Mouse (Mus musculus): ENCODE results near the gene Nfib.
"Not testable (repeated sequence)": the region's sequence is repeated elsewhere in the genome, so short reads cannot be mapped to it uniquely, and the experiment has no call there.

Nfib gene

DNA sequence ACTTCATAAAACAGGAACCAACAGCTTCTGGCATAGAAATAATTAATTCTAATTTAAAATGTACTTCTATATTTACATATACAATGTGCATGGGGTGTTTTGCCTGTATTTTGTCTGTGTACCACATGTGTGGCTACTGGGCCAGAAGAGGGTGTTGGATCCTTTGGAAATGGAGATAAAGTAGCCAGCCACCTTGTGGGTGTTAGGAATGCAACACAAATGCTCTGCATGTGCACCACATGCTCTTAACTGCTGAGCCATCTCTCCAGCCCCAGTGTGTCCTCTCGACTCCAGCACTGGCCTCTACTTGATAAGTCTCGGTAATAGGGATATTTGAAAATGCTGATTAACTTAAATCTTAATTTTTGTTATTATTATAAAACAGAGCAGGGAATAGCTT, 418.6 kb downstream of the Nfib start:
- no peak for DNase-seq

GRCm38 (mm10) chr4:82283536-82283935, 422.0 kb downstream of the Nfib start:
- no peak for DNase-seq

DNA sequence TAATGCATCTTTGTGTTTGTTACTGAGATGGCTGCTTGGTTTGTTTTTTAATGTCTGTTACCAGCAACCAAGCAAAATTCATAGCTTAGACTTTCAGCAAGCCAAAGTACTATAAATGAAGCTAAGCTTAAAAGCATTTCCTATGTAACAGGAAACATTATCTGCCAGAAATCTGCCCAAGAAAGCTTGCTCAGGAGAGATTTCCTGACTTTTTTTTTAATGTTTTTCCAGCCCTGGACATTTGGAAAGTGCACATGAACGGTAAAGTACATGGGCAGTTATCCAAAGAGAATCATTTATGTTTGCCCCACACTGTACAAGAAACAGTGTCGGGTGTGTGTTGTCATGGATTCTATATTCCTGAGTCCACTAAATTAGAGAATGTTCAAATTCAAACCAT, 429.6 kb downstream of the Nfib start:
- peak in 1 of 2 experiments; percentile 40 for DNase-seq

GRCm38 (mm10) chr4:82273049-82273754, 432.3 kb downstream of the Nfib start:
- no peak for DNase-seq

DNA sequence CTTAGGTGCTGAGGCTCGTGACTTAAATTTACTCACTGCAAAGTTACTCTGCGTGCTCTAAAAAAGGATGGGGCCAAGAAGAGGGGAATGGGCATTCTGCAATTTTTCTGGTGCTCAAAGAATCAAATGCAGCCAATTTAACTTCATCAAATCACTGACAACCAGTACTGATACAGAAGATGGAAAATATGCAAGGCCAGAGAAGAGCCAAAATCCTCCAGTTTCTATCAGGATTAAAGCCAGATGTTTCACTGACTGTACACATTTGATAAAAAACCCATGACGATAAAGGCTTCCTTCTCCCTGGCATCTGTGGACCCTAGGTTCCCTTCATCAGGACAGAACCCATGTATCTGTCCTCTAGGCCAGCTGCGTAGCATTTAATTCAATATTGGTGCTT, 433.5 kb downstream of the Nfib start:
- DNase-seq: no peak

- no peak for DNase-seq
Observed at GRCm38 (mm10) chr4:82271547-82271946, 434.0 kb downstream of the Nfib start.

- DNase-seq: no peak
Observed at GRCm38 (mm10) chr4:82267832-82268778, 437.4 kb downstream of the Nfib start.

DNA sequence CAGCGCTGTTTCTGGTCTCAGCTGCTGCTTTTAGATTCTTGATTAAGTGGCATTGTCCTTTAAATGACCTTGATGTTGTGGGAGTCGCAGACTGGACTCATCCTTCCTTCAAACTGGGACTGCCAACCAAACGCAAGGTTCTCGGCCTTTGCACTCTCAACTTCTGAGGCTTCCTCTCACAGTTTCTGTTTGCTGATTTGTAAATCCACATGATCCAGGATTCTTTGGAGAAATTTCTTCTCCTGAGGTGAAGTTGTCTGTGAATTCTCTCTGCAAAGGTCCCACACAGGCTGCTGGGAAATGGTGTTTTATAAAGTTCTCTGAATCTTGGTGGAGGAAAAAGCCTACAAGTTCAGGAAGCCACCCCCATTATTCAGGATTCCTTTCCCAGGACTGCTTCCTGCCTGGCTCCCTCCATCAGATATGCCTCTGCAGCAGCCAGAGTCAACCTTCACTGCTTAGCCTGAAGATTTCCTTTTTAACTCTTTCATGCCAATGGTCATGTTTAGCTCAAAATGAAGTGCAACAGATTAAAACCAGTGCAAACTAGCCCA, 439.4 kb downstream of the Nfib start:
- DNase-seq: no peak

DNA sequence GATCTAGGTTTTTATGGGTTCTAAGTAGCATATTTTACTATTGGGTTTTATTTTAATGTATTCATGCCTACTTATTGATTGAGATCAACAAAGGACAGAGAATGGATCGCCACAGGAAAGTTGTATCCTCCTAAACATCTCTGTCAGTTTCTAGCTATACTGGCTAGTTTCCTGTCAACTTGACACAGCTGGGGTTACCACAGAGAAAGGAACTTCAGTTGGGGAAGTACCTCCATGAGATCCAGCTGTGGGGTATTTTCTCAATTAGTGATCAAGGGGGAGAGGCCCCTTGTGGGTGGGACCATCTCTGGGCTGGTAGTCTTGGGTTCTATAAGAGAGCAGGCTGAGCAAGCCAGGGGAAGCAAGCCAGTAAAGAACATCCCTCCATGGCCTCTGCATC, 447.0 kb downstream of the Nfib start:
- not testable (repeated sequence) for DNase-seq

DNA sequence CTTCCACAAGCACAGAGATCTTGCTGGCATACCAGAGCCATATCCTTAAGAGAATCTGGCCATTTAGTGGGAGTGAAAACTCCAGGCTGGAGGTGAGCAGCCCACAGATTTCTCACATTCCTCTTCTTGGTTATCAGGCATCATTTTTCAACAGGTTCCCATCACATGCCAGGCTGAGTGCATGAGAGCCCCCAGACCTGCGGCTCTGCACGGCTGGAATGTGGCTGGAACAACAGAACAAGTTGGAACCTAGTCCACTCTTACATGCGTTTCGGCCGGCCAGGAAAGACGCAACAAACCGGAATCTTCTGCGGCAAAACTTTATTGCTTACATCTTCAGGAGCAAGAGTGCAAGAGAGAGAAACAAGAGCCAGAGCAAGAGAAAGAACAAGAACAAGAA, 453.5 kb downstream of the Nfib start:
- no peak for DNase-seq

GRCm38 (mm10) chr4:82250355-82250659, 455.2 kb downstream of the Nfib start:
- DNase-seq: no peak

DNA sequence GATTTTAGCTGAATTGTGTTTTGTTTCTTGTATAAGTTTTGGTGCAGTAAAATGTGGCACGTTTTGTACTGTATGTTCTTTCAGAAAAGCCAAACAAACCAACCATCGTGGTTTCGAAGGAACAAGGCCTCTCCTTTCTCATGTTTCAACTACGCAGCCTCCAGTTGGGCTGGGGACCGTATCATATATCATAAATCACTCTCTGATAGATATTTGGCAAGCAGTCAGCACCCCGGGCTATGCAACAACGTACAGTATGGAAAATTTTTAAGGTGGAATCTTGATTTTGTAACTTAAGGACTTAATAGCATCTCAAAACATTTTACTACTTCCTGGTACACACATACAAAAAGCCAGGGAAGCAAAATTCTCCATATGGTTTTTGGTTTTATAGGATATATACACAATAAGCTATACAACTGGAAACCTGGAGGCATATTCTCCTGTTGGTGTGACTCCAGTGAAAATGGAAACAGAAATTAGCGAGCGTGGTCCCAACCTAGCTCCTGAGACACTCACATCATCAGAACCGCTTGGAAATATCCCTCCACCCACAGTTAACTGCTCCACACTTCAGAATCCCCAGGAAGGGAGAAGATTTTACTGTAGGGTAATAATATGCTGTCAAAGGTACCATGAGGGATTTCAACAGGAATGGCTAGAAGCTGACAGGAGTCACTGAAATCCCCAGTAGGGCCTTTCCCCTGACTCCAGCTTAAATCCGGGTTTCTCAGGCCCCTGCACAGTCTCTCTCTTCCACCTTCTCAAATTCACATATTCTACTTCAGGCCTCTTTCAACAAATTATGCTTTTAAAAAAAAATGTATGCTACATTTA, 455.8 kb downstream of the Nfib start:
- DNase-seq: no peak

- DNase-seq: no peak
Observed at GRCm38 (mm10) chr4:82248961-82249360, 456.6 kb downstream of the Nfib start.

DNA sequence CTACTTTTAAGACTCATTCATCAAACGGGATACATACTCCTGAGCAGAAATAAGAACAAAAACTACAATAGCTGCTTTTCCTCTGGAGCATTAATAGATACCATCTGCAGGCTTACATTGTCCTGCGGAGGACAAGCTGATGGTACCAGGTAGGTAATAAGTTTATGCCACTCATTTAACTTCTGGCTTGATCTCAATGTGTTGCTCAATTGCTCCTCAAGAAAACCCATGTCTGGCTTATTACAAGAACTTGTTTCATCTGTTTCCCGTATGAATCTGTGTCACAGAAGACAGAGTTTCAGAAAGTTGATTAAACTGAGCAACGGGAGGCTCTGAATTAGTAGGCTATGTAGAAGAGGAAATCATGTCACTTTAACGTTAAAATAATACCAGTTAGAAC, 457.5 kb downstream of the Nfib start:
- DNase-seq: no peak

- DNase-seq: no peak
Observed at GRCm38 (mm10) chr4:82246290-82246689, 459.3 kb downstream of the Nfib start.
